Mouse (Mus musculus): Measurements from ENCODE around the gene Ranbp6.

DNA sequence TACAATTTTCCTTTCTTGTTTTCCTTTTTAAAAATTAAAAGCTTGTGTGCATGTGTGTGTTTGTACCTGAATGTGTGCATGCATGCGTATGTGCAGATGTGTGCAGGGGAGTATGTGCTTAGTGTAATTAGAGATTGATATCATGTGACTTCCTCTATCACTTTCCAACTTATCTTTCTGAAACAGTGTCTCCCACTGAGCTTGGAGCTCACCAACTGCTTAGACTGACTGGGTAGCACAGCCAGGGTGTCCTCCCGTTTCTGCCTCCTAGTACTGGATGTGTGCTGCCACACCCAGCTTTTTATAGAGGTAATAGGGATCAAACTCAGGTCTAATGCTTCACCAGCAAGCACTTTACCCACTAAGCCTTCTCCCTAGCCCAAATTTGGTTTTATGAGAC lies 29.9 kb downstream of the Ranbp6 start:
- no peak for TF ChIP-seq CTCF (IDR thresholded peaks at IDR 0.05; ENCODE audit: insufficient read depth, low read length)
- no peak for TF ChIP-seq POLR2A (IDR thresholded peaks at IDR 0.05; ENCODE audit: borderline replicate concordance, extremely low read depth, low read depth, low read length)
